Mouse (Mus musculus) mouse trophoblast stem cell (cell line): ENCODE results near the gene Olfr1293-ps.

Experiments
- in situ Hi-C, 2 experiments: fragments of 300-500 bp; cut with MseI, MboI; formaldehyde crosslinking; loops; 2 replicates in 1 of 2; 3 replicates in 1 of 2; pipeline ENCODE4 v1.15.1; 2025

Gene Olfr1293-ps

GRCm38 (mm10) chr2:111524903-111525302 is at the start of gene Olfr1293-ps:
Gene Olfr1293-ps, plus strand, starts transcription at chr2:111525203.
- in situ Hi-C loops: no loop called here

- in situ Hi-C loops: no loop called here
Measured at GRCm38 (mm10) chr2:111480519-111480918, 44.5 kb upstream of the Olfr1293-ps start, which contains the start of gene Olfr1289. Gene Olfr1289, plus strand, starts transcription at chr2:111480819.

GRCm38 (mm10) chr2:111493729-111494128 is 31.3 kb upstream of the Olfr1293-ps start, which contains the start of gene Olfr1290:
Gene Olfr1290, minus strand, starts transcription at chr2:111493829.
- in situ Hi-C loops: no loop called here

GRCm38 (mm10) chr2:111496880-111497279 is 28.1 kb upstream of the Olfr1293-ps start, which contains the start of gene Olfr1291-ps1:
Gene Olfr1291-ps1, plus strand, starts transcription at chr2:111497180.
- in situ Hi-C loops: no loop called here

- in situ Hi-C loops: no loop called here
Measured at GRCm38 (mm10) chr2:111517451-111517850, 7.6 kb upstream of the Olfr1293-ps start.

GRCm38 (mm10) chr2:111540191-111540590 is 15.2 kb downstream of the Olfr1293-ps start, which contains the start of gene Olfr1294:
Gene Olfr1294, minus strand, starts transcription at chr2:111540291.
- in situ Hi-C loops: no loop called here

GRCm38 (mm10) chr2:111569581-111569980 is 44.6 kb downstream of the Olfr1293-ps start, which contains the start of gene Olfr1295:
Gene Olfr1295, minus strand, starts transcription at chr2:111569681.
- in situ Hi-C loops: no loop called here
